Mouse (Mus musculus) c-Kit-positive CD71-negative TER-119-negative erythroid progenitor cells, embryonic 14.5 days (primary cell): Measurements from ENCODE around the gene Gpat3.

Experiments used
- DNase-seq: peaks from one replicate; pipeline ENCODE4 v3.0.0-alpha.2; 2013; ENCODE audit warnings: low read depth

Gene Gpat3

GRCm38 (mm10) chr5:100845485-100845847, at the start of gene Gpat3:
TSS of gene Gpat3 (plus strand) at chr5:100845713.
- no peak for DNase-seq

- peak; percentile 88 for DNase-seq
Measured at GRCm38 (mm10) chr5:100798165-100798860, 47.2 kb upstream of the Gpat3 start, which contains the start of the genes Helq and Mrps18c. TSS of gene Helq (minus strand) at chr5:100798598. TSS of gene Mrps18c (plus strand) at chr5:100798627.

- no peak for DNase-seq
Measured at GRCm38 (mm10) chr5:100818341-100818740, 27.2 kb upstream of the Gpat3 start.

- no peak for DNase-seq
Measured at GRCm38 (mm10) chr5:100819568-100820480, 25.7 kb upstream of the Gpat3 start.

GRCm38 (mm10) chr5:100820483-100821184, 24.9 kb upstream of the Gpat3 start, which contains the start of gene Abraxas1:
TSS of gene Abraxas1 (minus strand) at chr5:100820965.
- DNase-seq, result peak; percentile 72

- no peak for DNase-seq
Measured at GRCm38 (mm10) chr5:100821375-100821774, 24.1 kb upstream of the Gpat3 start.

GRCm38 (mm10) chr5:100822826-100823225, 22.7 kb upstream of the Gpat3 start:
- no peak for DNase-seq

GRCm38 (mm10) chr5:100825975-100826374, 19.5 kb upstream of the Gpat3 start:
- DNase-seq, result no peak

- DNase-seq, result no peak
Measured at GRCm38 (mm10) chr5:100826531-100826930, 19.0 kb upstream of the Gpat3 start.

- no peak for DNase-seq
Measured at GRCm38 (mm10) chr5:100828701-100829100, 16.8 kb upstream of the Gpat3 start.

- no peak for DNase-seq
Measured at GRCm38 (mm10) chr5:100832680-100833079, 12.8 kb upstream of the Gpat3 start.

GRCm38 (mm10) chr5:100833841-100834240, 11.7 kb upstream of the Gpat3 start:
- DNase-seq, result no peak

- DNase-seq, result no peak
Measured at GRCm38 (mm10) chr5:100835862-100836538, 9.5 kb upstream of the Gpat3 start.

- no peak for DNase-seq
Measured at GRCm38 (mm10) chr5:100837907-100838306, 7.6 kb upstream of the Gpat3 start.

- no peak for DNase-seq
Measured at GRCm38 (mm10) chr5:100844485-100844884, 1.0 kb upstream of the Gpat3 start.

- peak; percentile 52 for DNase-seq
Measured at GRCm38 (mm10) chr5:100845848-100846598, 510 bp downstream of the Gpat3 start.

- no peak for DNase-seq
Measured at GRCm38 (mm10) chr5:100846599-100846920, 1.0 kb downstream of the Gpat3 start.

GRCm38 (mm10) chr5:100847143-100847542, 1.6 kb downstream of the Gpat3 start:
- DNase-seq, result no peak

GRCm38 (mm10) chr5:100853963-100854362, 8.4 kb downstream of the Gpat3 start:
- DNase-seq, result no peak

- no peak for DNase-seq
Measured at GRCm38 (mm10) chr5:100856552-100856951, 11.0 kb downstream of the Gpat3 start.

GRCm38 (mm10) chr5:100860417-100861053, 15.0 kb downstream of the Gpat3 start:
- DNase-seq, result peak; percentile 48
